Mouse (Mus musculus): ENCODE data around the gene Chchd3. TPM values are rescaled to one million over a fixed set of nuclear protein-coding genes. Genes with fewer than 3 reads are reported as not detected.

Gene Chchd3
- polyA plus RNA-seq, 1 experiment = 65.4 TPM

GRCm38 (mm10) chr6:32943651-32944050 lies 116.4 kb downstream of the Chchd3 start:
- DNase-seq (ENCODE audit: low read depth, low spot score) = no peak
- 90% methylated on average over 4 of the region's 4 CpGs for WGBS

DNA sequence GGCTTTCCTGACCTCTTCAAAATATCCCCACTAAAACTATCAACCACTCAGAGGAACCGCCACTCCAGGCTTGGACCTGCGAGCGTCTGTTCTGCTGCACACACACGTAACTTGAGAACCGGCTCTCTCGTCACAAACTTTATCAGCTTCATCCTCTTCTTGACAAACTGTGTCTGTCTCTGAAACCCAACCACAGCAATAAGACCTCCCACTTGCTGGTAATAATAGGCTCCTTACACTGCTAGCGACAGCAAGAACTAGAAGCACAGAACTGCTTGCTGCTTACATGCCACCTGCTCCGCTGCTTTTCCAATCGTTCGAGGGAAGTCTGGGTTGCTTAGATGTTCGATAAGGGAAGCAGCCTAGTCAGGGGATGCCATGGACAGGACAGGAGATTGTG lies 119.8 kb downstream of the Chchd3 start:
- DNase-seq (ENCODE audit: low read depth, low spot score) = no peak
- 78% methylated on average over 11 of the region's 11 CpGs for WGBS

DNA sequence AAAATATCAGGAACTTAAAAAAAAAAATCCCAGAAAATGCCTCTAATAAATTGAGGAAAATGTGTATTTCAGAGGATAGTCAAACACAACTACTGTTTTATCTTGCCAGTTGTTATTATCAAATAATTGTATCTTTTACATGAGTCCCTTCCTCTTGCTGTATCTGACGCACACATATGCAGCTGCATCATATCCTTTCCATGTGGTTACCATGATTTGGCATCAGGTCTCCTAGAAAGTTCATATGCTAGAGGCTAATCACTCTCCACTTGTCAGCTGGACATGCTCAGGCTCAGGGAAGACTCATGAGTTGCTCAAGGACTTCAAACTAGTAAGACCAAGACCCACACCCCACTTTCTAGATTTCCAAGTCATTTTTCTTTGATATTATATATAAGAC lies 122.4 kb downstream of the Chchd3 start:
- DNase-seq (ENCODE audit: low read depth, low spot score) = no peak
- WGBS = 98% methylated on average over 1 of the region's 1 CpGs

DNA sequence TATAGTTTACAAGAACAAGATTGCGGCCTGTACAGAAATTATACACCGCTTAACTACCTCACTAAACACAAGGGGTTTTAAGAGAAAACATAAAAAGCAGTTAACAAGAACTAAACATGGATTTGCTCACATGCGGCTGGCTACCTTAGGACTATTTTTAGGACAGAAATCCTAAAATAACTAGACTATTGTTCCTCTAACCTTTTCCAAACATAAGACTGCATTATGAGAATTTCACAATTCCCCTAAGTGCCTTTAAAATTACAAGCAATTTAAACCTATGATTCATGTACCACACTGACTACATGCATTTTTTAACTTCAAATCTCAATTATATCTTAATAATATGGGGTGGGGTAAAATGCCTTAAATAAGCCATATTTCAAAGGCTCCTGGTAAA lies 123.3 kb downstream of the Chchd3 start:
- WGBS = 50% methylated on average over 3 of the region's 3 CpGs
- no peak for DNase-seq (ENCODE audit: low read depth, low spot score)

GRCm38 (mm10) chr6:32936365-32936764 lies 123.7 kb downstream of the Chchd3 start:
- WGBS = 52% methylated on average over 2 of the region's 2 CpGs
- no peak for DNase-seq (ENCODE audit: low read depth, low spot score)

DNA sequence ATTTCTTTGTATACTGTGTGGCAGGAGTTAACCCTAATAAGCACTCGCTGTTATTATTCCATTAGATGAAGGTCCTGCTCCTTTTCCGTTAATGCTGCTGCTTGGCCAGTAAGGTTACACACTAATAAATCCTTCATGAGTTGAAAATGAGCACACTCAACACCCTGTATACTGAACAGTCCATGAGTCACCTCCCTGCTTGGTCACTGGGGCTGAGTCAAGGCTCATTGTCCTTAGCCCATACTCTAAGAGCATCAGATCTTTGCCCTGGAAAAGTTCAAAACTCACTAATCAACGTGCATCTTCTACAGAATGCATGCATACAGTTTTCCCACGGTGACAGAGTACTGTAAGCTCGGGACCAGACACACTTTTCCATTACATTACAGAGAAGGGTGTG lies 124.5 kb downstream of the Chchd3 start:
- WGBS = 43% methylated on average over 5 of the region's 5 CpGs
- no peak for DNase-seq (ENCODE audit: low read depth, low spot score)

DNA sequence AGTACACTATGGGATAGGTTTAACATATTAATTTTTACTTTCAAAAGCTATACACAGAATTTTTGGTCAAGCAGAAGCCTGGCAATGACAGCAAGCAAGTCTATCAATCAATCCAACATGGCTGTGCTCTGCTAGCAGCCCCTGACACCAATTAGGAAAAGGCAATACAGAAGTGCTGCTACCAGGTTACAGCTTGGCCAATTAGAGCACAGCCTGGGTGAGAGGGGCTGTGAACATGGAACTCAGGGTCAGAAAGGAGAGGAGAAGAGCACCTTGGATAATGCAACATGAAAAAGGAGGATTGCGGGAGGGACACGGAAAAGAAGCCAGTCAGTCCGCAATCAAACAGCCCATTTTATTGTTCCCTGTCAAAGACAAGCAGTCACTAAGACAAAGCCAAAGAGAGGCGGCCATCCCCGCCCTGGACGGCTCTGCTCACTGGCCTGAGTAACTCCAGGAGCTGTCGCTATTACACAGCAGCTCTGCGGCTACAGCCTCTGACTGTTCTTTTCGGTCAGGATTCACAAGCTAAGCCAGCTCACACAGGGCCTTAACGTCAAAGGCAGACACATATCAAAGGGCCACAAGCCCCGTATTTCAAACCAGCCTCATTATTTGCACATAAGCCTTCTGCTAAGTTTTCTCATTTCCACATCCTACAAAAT lies 128.8 kb downstream of the Chchd3 start:
- DNase-seq (ENCODE audit: low read depth, low spot score) = no peak
- 57% methylated on average over 11 of the region's 11 CpGs for WGBS

DNA sequence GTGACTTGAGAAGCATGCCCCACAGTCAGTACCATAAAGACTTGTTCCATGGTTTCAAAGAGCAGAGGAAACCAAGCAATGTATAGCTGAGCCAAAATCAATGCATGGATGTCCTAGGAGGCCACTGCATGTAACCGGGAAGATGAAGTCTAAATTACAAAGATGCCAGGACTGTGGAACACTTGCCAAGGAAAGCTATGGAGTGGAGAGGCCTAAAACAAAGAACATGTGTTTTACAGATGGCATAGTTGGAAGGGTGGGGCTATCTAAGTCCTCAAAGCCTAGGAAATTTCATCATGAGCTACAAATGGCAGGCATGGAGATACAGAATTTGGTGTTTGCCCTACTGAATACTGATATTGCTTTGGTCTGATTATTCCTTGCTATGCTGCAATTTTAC lies 137.7 kb downstream of the Chchd3 start:
- DNase-seq (ENCODE audit: low read depth, low spot score) = no peak
- WGBS = 56% methylated on average over 1 of the region's 1 CpGs

GRCm38 (mm10) chr6:32920091-32920490 lies 140.0 kb downstream of the Chchd3 start:
- no peak for DNase-seq (ENCODE audit: low read depth, low spot score)
- 68% methylated on average over 2 of the region's 2 CpGs for WGBS

DNA sequence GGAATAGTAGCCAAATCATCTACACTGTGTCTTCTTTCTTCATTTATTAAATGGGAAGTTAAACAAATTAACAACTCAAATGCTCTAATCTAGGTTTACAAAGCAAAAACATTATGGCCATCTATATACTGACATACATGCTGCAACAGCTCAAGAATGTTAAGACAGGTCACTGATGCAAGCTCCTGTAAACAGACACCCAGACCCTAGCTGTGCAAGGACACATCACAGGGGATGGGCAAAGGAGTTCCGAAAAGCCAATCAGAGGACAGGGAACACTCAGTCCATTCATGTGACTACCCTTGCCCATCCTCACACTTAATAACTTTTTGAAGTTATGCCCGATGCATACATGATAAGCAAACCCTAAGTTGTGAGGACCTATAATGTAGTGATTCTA lies 149.4 kb downstream of the Chchd3 start:
- 99% methylated on average over 2 of the region's 2 CpGs for WGBS
- DNase-seq (ENCODE audit: low read depth, low spot score) = no peak

- DNase-seq (ENCODE audit: low read depth, low spot score) = no peak
- WGBS = 90% methylated on average over 4 of the region's 4 CpGs
Observed at GRCm38 (mm10) chr6:32899061-32899460, 161.0 kb downstream of the Chchd3 start.

DNA sequence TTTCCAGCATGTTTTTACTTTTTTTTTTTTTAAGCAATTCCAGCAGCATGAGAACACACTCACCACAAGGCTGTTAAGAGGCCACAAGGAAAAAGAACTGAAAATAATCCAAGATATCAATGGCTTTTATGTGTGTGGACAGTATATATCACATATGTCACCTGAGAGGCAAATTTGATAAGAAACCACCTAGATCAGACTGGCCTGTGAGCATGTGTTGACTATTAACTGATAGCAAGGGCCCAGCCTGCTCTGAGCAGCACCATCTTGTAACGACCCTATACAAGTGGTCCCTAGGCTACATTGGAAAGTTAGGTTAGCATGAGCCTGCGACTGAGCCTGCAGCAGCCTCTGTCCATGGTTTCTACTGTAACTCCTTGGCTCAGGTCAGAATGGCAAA lies 166.0 kb downstream of the Chchd3 start:
- DNase-seq (ENCODE audit: low read depth, low spot score) = no peak
- 80% methylated on average over 2 of the region's 2 CpGs for WGBS

- no peak for DNase-seq (ENCODE audit: low read depth, low spot score)
- 28% methylated on average over 4 of the region's 4 CpGs for WGBS
Observed at GRCm38 (mm10) chr6:32890726-32891125, 169.3 kb downstream of the Chchd3 start.

- WGBS = 36% methylated on average over 4 of the region's 4 CpGs
Observed at GRCm38 (mm10) chr6:32888894-32889529, 171.0 kb downstream of the Chchd3 start.

GRCm38 (mm10) chr6:32878586-32878985 lies 181.5 kb downstream of the Chchd3 start:
- DNase-seq (ENCODE audit: low read depth, low spot score) = no peak
- 89% methylated on average over 5 of the region's 5 CpGs for whole genome bisulfite sequencing

More at GRCm38 (mm10) chr6:32888894-32889529, 171.0 kb downstream of the Chchd3 start:
- peak; percentile 50 for DNase-seq (ENCODE audit: low read depth, low spot score)

DNA sequence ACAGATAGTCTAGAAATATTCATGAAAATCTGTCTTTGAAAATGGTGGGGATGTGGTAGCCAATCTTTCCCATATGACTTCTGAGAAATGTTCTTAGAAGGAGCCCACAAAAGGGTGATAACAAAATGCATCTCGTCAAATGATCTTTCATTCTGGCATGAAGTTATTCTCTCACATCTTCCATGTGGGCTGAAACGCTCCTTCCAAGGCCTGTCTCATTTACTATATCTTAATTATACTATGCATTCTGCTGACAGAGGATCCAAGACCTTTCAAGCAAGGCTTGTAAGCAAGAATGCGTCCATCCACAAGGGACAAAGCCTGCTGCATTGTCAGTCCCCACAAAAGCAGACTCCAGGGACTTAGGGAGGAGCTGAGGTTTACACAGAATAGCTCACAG lies 185.9 kb downstream of the Chchd3 start:
- no peak for DNase-seq (ENCODE audit: low read depth, low spot score)
- WGBS = 93% methylated on average over 3 of the region's 3 CpGs

DNA sequence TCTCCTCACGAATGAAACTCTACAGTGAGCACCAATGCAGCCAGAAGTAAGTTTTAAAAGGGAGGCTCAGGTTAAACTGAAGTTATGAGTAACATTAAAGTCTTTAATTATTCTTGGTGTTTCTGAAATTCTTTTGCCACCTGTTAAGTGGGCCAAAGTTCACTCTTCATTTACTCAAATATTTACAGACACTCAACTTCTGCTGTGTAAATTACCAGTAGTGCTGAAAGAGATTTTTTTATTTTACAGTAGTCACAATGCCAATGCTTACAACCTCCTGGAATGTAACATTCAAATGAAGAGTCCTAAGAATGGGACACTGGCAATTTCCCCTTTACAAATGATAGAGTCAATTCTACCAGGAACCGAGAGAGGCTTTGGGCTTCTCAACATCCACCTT lies 187.3 kb downstream of the Chchd3 start:
- WGBS = 38% methylated on average over 2 of the region's 2 CpGs
- no peak for DNase-seq (ENCODE audit: low read depth, low spot score)

DNA sequence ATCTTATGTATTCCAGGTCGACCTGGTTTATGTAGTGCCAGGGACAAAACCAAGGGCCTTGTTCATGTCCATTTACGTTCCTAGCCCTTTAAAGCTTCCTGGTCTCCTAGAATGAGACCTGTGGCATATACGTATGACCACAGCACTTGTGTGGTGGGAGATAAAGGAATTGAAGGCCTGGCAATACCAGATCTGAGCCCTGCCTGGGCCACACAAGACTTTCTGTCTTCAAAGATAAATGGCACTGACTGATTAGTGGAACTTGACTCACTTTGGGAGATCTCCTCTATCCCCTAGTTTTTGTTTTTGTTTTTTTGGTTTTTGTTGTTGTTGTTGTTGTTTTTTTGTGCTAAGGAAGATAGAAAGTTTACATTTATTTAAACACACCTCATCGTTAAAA lies 209.1 kb downstream of the Chchd3 start:
- WGBS = 94% methylated on average over 4 of the region's 4 CpGs
- no peak for DNase-seq (ENCODE audit: low read depth, low spot score)

DNA sequence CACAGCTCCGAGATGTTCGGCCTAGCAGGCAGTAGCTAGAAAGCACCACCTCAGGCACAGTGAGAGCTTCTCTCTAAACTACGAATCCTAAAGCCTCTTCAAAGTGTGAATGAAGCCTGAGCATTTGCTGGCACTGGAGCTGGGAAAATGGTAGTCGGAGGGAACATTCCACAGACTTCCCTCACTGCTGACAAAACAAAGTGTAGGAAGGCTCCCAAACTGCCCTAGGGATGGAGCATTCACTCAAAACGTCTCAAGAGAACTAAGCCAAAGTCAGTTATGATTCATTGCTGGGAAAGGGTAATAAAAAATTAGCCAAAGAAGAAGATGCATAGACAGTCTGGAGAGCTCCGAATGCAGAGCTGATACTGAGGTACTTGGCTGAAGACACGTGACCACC lies 211.1 kb downstream of the Chchd3 start:
- DNase-seq (ENCODE audit: low read depth, low spot score) = no peak
- 82% methylated on average over 7 of the region's 7 CpGs for whole genome bisulfite sequencing

GRCm38 (mm10) chr6:32845463-32845862 lies 214.6 kb downstream of the Chchd3 start:
- whole genome bisulfite sequencing = 33% methylated on average over 1 of the region's 1 CpGs
- DNase-seq (ENCODE audit: low read depth, low spot score) = no peak

- 94% methylated on average over 2 of the region's 2 CpGs for WGBS
- no peak for DNase-seq (ENCODE audit: low read depth, low spot score)
Observed at GRCm38 (mm10) chr6:32837939-32838301, 222.1 kb downstream of the Chchd3 start.

All from large intestine, adult 2 months (tissue).